Mouse (Mus musculus): ENCODE measurements at regions not wholly inside any gene's neighbourhood (a gene's known extent, or its start where the extent isn't known, plus 50 kb on each side); places are given as distances from the start of the nearest gene placed in this dataset.

DNA sequence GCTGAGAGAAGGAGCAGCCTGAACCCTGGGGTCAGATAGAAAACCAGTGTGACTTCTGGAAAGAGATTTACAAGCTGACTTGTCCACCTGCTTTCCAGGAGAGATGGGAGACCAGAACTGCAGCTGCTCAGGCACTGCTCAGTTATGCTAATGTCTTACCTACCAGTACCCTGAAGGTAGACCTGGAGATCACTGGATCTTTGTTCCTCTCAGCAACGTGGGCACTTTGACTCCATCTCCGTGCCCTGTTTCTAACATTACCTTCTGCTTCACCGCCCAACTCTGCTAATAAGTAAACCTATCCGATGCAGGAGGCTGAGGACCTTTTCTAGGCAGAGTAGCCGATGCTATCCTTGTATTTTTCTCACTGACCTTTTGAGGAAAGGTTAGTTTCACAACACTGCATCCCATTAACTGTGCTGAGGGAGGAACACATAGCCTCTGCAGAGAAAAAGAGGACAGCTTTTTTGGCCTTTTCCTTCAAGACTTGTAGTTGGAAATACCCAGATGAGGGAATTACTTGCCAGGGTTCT is 490.7 kb upstream of the Camk1g start:
- no peaks in the 10 kb centered on the region for H3K36me3 ChIP-seq (replicated peaks; ENCODE audit: control insufficient read depth, insufficient read depth, low read depth, low read length)
- no peaks in the 10 kb centered on the region for H3K27me3 ChIP-seq (ENCODE audit: control insufficient read depth, insufficient read depth, low read length)
- H3K4me2 ChIP-seq (ENCODE audit: low read depth, low read length): no peak overlapping the region
- no peaks in the 10 kb centered on the region for H3K9me3 ChIP-seq (replicated peaks; ENCODE audit: control insufficient read depth, low read length)
- H3K27ac ChIP-seq (replicated peaks; ENCODE audit: low read depth, low read length): no peak overlapping the region
- ATAC-seq (replicated peaks; ENCODE audit: insufficient number of reproducible peaks, low FRiP score, low TSS enrichment, low read depth): no peak
- no peaks in the 10 kb centered on the region for H3K4me1 ChIP-seq (ENCODE audit: control insufficient read depth, insufficient read depth, low read length)
- H3K9ac ChIP-seq (replicated peaks; ENCODE audit: low read length): no peak overlapping the region
- no peak for DNase-seq (ENCODE audit: low spot score)
- H3K4me3 ChIP-seq (ENCODE audit: low read depth, low read length): no peak overlapping the region
- WGBS: 62% methylated on average over 5 of the region's 5 CpGs

DNA sequence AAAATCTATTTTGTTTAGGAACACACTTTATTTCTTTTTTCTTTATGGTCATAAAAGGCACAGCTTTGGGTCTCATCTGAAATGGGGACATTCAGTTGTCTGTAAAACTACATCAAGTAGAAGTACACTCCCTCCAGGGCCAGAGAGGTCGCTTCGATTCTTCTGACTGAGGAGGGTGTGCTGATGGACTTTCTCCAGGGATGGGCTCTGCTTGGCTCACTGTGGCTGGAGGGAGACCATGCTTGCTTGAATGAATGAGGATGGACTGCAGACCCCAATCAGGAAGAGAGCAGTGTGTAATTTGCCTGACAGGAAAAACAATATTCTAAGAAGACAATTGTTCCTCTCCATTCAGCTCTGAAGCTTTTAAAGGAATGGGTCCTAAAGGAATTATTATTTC is 490.3 kb upstream of the Camk1g start:
- Histone ChIP-seq H3K4me3 (ENCODE audit: low read depth, low read length) (no peak overlapping the region), H3K36me3 (replicated peaks; ENCODE audit: control insufficient read depth, insufficient read depth, low read depth, low read length) (no peaks in the 10 kb centered on the region), H3K9me3 (replicated peaks; ENCODE audit: control insufficient read depth, low read length) (no peaks in the 10 kb centered on the region), H3K27me3 (ENCODE audit: control insufficient read depth, insufficient read depth, low read length) (no peaks in the 10 kb centered on the region), H3K9ac (replicated peaks; ENCODE audit: low read length) (no peak overlapping the region), H3K27ac (replicated peaks; ENCODE audit: low read depth, low read length) (no peak overlapping the region), H3K4me2 (ENCODE audit: low read depth, low read length) (no peak overlapping the region), H3K4me1 (ENCODE audit: control insufficient read depth, insufficient read depth, low read length) (no peaks in the 10 kb centered on the region)
- ATAC-seq (replicated peaks; ENCODE audit: insufficient number of reproducible peaks, low FRiP score, low TSS enrichment, low read depth) (no peak), DNase-seq (ENCODE audit: low spot score) (no peak)
- 51% methylated on average over 2 of the region's 2 CpGs for WGBS

DNA sequence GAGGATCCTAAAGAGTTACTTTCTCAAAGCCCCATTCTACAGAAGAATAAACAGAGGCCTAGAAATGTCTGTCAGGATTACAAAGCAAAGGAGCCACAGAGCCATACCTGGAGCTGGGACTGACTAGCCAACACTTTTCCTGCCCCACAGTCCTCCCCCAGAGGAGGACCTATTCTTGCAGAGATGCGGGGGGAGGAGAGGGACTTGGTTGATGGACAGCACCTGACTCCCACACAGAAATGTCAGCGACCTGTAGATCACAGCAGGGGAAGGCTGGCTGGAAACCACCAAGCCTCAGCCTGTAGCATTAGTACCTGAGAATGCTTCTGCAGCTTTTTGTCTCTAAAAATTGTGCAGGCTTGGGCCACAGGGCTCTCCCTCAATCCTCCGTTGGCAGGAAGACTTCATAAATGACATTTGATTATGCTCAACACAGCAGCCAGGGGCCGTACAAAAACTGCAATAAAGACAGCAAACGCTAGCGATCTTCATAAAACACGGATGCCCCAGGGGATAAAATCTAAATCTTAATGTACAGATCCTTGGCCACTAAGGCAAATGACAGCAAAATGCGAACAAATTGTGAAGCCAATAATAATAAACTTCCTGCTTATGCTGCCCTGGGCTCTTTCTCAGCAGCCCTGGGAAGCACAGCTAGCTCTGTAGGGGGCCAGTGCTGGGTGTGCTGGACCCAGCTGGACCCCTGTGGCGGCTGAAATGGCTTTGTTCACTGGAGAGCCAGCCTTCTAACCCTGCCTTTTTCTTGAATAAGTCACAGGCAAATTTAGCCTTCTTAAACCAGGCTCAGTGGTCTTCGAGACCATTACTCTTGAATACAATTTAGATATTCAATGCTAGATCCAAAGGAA is 489.4 kb upstream of the Camk1g start:
- no peak overlapping the region for H3K9ac ChIP-seq (replicated peaks; ENCODE audit: low read length)
- H3K36me3 ChIP-seq (replicated peaks; ENCODE audit: control insufficient read depth, insufficient read depth, low read depth, low read length): no peaks in the 10 kb centered on the region
- H3K27ac ChIP-seq (replicated peaks; ENCODE audit: low read depth, low read length): no peak overlapping the region
- DNase-seq (ENCODE audit: low spot score) (no peak), ATAC-seq (replicated peaks; ENCODE audit: insufficient number of reproducible peaks, low FRiP score, low TSS enrichment, low read depth) (no peak)
- H3K27me3 ChIP-seq (ENCODE audit: control insufficient read depth, insufficient read depth, low read length): no peaks in the 10 kb centered on the region
- H3K4me3 ChIP-seq (ENCODE audit: low read depth, low read length): no peak overlapping the region
- H3K9me3 ChIP-seq (replicated peaks; ENCODE audit: control insufficient read depth, low read length): no peaks in the 10 kb centered on the region
- WGBS: 44% methylated on average over 10 of the region's 10 CpGs
- no peak overlapping the region for H3K4me2 ChIP-seq (ENCODE audit: low read depth, low read length)
- H3K4me1 ChIP-seq (ENCODE audit: control insufficient read depth, insufficient read depth, low read length): no peaks in the 10 kb centered on the region

DNA sequence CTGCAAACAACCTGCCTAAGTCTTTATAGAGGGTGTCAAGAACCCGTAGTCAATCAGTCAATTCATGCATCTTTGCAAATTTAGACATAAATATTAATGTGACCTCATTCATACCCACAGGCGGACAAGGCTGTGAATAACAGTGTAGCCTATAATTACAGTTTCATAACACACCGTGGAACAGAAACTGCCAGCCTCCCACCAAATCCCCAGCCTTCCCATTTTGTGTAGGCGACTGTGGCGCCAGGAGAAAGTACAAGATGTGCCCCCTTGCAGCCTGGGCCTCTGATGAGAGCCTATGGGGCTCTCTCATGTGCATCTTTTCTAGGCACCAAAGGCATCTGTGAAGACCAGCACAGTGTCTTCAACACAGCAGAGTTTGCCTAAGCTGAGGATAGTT is 477.8 kb upstream of the Camk1g start:
- Histone ChIP-seq H3K27me3 (ENCODE audit: control insufficient read depth, insufficient read depth, low read length) (no peaks in the 10 kb centered on the region), H3K9ac (replicated peaks; ENCODE audit: low read length) (no peak overlapping the region), H3K9me3 (replicated peaks; ENCODE audit: control insufficient read depth, low read length) (no peaks in the 10 kb centered on the region), H3K4me1 (ENCODE audit: control insufficient read depth, insufficient read depth, low read length) (no peaks in the 10 kb centered on the region), H3K36me3 (replicated peaks; ENCODE audit: control insufficient read depth, insufficient read depth, low read depth, low read length) (no peaks in the 10 kb centered on the region), H3K4me3 (ENCODE audit: low read depth, low read length) (no peak overlapping the region), H3K4me2 (ENCODE audit: low read depth, low read length) (no peak overlapping the region), H3K27ac (replicated peaks; ENCODE audit: low read depth, low read length) (no peak overlapping the region)
- DNase-seq (ENCODE audit: low spot score) (no peak), ATAC-seq (replicated peaks; ENCODE audit: insufficient number of reproducible peaks, low FRiP score, low TSS enrichment, low read depth) (no peak)
- 85% methylated on average over 5 of the region's 5 CpGs for WGBS

- Histone ChIP-seq H3K27me3 (ENCODE audit: control insufficient read depth, insufficient read depth, low read length) (no peaks in the 10 kb centered on the region), H3K36me3 (replicated peaks; ENCODE audit: control insufficient read depth, insufficient read depth, low read depth, low read length) (no peaks in the 10 kb centered on the region), H3K9me3 (replicated peaks; ENCODE audit: control insufficient read depth, low read length) (no peaks in the 10 kb centered on the region), H3K4me1 (ENCODE audit: control insufficient read depth, insufficient read depth, low read length) (no peaks in the 10 kb centered on the region), H3K27ac (replicated peaks; ENCODE audit: low read depth, low read length) (no peak overlapping the region), H3K4me3 (ENCODE audit: low read depth, low read length) (no peak overlapping the region), H3K9ac (replicated peaks; ENCODE audit: low read length) (no peak overlapping the region), H3K4me2 (ENCODE audit: low read depth, low read length) (no peak overlapping the region)
- DNase-seq (ENCODE audit: low spot score) (no peak), ATAC-seq (replicated peaks; ENCODE audit: insufficient number of reproducible peaks, low FRiP score, low TSS enrichment, low read depth) (no peak)
Observed at GRCm38 (mm10) chr1:193844868-193845267, 474.8 kb upstream of the Camk1g start.

DNA sequence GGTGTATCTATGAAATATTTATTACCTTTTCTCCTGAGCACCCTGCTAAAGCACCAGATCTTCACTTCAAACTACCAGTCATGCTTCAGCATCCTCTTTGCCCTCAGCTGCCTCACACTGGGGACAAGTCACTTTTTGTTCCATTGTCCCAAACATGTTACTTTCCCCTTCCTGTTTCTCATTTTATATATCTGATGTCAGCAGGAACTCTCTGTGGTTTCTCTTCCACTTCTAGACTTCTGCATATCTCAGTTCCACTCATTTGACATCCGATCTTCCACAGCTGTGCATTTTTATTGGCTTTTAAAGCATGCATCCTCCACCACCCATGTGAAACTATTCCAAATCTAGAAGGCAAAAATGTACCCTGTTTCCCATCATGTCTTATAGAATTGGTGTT is 474.4 kb upstream of the Camk1g start:
- H3K9ac ChIP-seq (replicated peaks; ENCODE audit: low read length): no peak overlapping the region
- H3K27ac ChIP-seq (replicated peaks; ENCODE audit: low read depth, low read length): no peak overlapping the region
- DNase-seq (ENCODE audit: low spot score) (no peak), ATAC-seq (replicated peaks; ENCODE audit: insufficient number of reproducible peaks, low FRiP score, low TSS enrichment, low read depth) (no peak)
- H3K9me3 ChIP-seq (replicated peaks; ENCODE audit: control insufficient read depth, low read length): no peaks in the 10 kb centered on the region
- no peak overlapping the region for H3K4me3 ChIP-seq (ENCODE audit: low read depth, low read length)
- no peaks in the 10 kb centered on the region for H3K27me3 ChIP-seq (ENCODE audit: control insufficient read depth, insufficient read depth, low read length)
- WGBS: 67% methylated on average over 1 of the region's 1 CpGs
- no peaks in the 10 kb centered on the region for H3K36me3 ChIP-seq (replicated peaks; ENCODE audit: control insufficient read depth, insufficient read depth, low read depth, low read length)
- H3K4me1 ChIP-seq (ENCODE audit: control insufficient read depth, insufficient read depth, low read length): no peaks in the 10 kb centered on the region
- no peak overlapping the region for H3K4me2 ChIP-seq (ENCODE audit: low read depth, low read length)

DNA sequence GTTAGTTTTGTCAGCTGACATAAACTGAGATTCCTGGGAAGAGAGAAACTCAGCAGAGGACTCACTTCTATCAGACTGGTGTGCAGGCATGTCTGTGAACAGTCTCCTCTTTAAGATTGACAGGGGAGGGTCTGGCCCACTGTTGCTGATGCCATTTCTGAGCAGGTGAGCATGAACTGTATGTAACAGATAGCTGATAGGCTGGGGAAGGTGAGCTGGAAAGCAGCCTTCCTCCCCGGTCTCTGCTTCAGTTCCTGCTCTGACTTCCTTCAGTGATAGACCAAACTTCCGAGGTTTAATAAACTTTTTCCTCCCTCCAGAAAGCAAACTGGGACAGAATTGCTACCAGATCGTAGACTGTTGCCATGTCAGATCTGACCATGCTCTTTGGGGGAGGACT is 430.9 kb upstream of the Camk1g start:
- ATAC-seq (replicated peaks; ENCODE audit: insufficient number of reproducible peaks, low FRiP score, low TSS enrichment, low read depth): no peak
- DNase-seq (ENCODE audit: low spot score): no peak
- Histone ChIP-seq H3K4me2 (ENCODE audit: low read depth, low read length) (no peak overlapping the region), H3K9me3 (replicated peaks; ENCODE audit: control insufficient read depth, low read length) (no peaks in the 10 kb centered on the region), H3K27me3 (ENCODE audit: control insufficient read depth, insufficient read depth, low read length) (no peaks in the 10 kb centered on the region), H3K4me1 (ENCODE audit: control insufficient read depth, insufficient read depth, low read length) (no peaks in the 10 kb centered on the region), H3K4me3 (ENCODE audit: low read depth, low read length) (no peak overlapping the region), H3K27ac (replicated peaks; ENCODE audit: low read depth, low read length) (no peak overlapping the region), H3K36me3 (replicated peaks; ENCODE audit: control insufficient read depth, insufficient read depth, low read depth, low read length) (no peaks in the 10 kb centered on the region), H3K9ac (replicated peaks; ENCODE audit: low read length) (no peak overlapping the region)
- 74% methylated on average over 3 of the region's 3 CpGs for WGBS

DNA sequence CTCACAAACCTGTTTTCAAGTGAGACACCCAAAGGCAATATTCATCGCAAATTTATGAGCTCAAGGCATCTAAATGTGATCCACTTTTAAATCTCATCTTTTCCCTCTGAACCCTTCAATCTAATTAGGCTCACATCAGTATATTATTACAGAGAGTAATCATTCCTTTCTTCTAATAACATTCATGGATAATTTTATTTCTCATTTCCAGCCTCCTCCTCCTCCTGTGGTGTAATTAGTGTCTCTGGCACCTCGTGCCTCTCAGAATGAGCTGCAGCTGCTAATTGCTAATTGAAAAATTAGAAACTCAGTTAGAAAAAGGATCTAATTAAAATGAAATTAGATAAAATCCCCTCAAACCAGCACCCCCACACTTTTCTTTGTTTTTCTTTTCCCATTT is 420.5 kb upstream of the Camk1g start:
- no peak for ATAC-seq (replicated peaks; ENCODE audit: insufficient number of reproducible peaks, low FRiP score, low TSS enrichment, low read depth)
- no peak overlapping the region for H3K4me3 ChIP-seq (ENCODE audit: low read depth, low read length)
- H3K4me1 ChIP-seq (ENCODE audit: control insufficient read depth, insufficient read depth, low read length): no peaks in the 10 kb centered on the region
- WGBS: 62% methylated on average over 2 of the region's 2 CpGs
- H3K9ac ChIP-seq (replicated peaks; ENCODE audit: low read length): no peak overlapping the region
- H3K4me2 ChIP-seq (ENCODE audit: low read depth, low read length): no peak overlapping the region
- H3K36me3 ChIP-seq (replicated peaks; ENCODE audit: control insufficient read depth, insufficient read depth, low read depth, low read length): no peaks in the 10 kb centered on the region
- no peak overlapping the region for H3K27ac ChIP-seq (replicated peaks; ENCODE audit: low read depth, low read length)
- H3K9me3 ChIP-seq (replicated peaks; ENCODE audit: control insufficient read depth, low read length): no peaks in the 10 kb centered on the region
- no peak for DNase-seq (ENCODE audit: low spot score)
- H3K27me3 ChIP-seq (ENCODE audit: control insufficient read depth, insufficient read depth, low read length): no peaks in the 10 kb centered on the region

Measured in embryonic facial prominence, embryonic 11.5 days (tissue).